Mouse (Mus musculus): ENCODE results near the gene Tenm4. TPM values are rescaled to one million over a fixed set of nuclear protein-coding genes. Genes with fewer than 3 reads are reported as not detected.

The Tenm4 gene
- polyA plus RNA-seq, 1 experiment from 2014 or later = 24.0 TPM

DNA sequence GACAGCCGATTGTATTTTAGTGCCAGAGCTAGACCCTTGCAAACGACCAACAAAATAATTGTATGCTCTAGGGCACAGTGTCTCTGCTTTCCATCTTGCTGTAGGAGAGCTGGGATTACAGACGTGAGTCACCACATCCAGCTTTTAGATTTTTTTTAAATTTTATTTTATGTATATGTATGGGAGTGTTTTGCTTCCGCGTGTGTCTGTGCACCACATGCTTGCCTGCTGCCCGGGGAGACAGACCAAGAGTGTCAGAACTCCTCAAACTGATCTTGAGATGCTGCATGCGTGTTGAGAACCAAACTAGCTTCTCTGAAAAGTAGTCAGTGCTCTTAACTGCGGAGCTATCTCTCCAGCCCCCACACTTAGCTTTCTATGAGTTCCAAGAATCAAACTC, 336.0 kb downstream of the Tenm4 start:
- H3K27ac ChIP-seq = no peak overlapping the region
- H3K4me3 ChIP-seq (replicated peaks) = no peak overlapping the region
- no peak overlapping the region for H3K4me2 ChIP-seq
- peaks cover 8% of the 10 kb centered on the region; the same call in 1 of the 2 replicates for H3K4me1 ChIP-seq
- H3K9me3 ChIP-seq = no peaks in the 10 kb centered on the region
- no peak overlapping the region for H3K9ac ChIP-seq
- no peaks in the 10 kb centered on the region for H3K36me3 ChIP-seq
- WGBS = 80% methylated on average over 8 of the region's 8 CpGs
- no peaks in the 10 kb centered on the region for H3K27me3 ChIP-seq (replicated peaks)
- no peak for ATAC-seq (ENCODE audit: insufficient read depth, low FRiP score, low read depth)

DNA sequence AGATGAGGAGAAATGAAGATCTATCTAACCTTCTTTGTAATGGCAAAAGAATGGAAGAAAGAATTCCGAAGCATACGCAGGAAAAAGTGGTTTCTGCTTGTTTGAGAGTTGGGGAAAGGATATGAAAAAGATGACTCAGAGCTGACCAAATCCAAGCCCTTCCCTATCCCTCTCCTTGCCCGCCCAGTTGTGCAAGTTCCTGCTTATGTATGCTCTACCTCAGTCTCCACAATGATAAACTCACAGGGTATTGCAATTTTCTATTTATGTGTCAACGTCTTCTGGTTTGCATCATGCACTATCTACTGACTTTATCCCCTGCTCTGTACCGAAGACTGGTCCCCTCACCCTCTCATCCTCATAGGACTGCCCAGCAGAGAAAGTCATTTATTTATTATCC, 339.4 kb downstream of the Tenm4 start:
- 61% methylated on average over 5 of the region's 5 CpGs for WGBS
- Histone ChIP-seq H3K4me3 (replicated peaks) (no peak overlapping the region), H3K9ac (no peak overlapping the region), H3K36me3 (no peaks in the 10 kb centered on the region), H3K27me3 (replicated peaks) (no peaks in the 10 kb centered on the region), H3K4me2 (no peak overlapping the region), H3K27ac (peak overlapping the region; percentile 59; the same call in 1 of the 2 replicates), H3K4me1 (peaks cover 12% of the 10 kb centered on the region; the same call in 1 of the 2 replicates), H3K9me3 (no peaks in the 10 kb centered on the region)
- ATAC-seq (ENCODE audit: insufficient read depth, low FRiP score, low read depth) = no peak

DNA sequence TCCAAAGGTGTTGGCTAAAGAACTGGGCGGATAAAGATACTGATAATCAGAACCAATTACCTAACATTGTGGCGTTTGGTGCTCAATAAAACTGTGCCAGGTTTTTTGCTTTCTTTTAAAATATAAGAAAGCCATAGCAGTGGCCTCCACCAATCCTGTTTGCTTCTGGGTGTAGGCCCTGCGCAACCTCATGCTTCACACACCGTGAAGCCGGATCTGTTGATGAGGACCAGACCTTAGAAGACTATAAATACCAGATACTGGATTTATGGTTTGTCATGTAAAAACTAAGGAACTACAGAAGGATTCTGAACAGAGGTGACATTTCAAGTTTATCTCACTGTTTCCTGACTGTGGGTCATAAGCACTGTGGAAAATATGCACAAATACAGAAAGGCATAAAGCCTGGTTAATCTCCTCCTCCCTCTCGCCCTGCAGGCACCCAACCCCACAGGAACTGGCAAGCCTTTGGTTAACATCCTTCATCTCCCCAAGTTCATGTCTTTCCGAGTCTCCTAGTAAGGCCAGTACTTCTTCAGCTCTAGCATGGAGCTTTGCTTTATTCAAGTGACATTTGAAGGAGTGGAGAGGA, 340.1 kb downstream of the Tenm4 start:
- H3K36me3 ChIP-seq = no peaks in the 10 kb centered on the region

DNA sequence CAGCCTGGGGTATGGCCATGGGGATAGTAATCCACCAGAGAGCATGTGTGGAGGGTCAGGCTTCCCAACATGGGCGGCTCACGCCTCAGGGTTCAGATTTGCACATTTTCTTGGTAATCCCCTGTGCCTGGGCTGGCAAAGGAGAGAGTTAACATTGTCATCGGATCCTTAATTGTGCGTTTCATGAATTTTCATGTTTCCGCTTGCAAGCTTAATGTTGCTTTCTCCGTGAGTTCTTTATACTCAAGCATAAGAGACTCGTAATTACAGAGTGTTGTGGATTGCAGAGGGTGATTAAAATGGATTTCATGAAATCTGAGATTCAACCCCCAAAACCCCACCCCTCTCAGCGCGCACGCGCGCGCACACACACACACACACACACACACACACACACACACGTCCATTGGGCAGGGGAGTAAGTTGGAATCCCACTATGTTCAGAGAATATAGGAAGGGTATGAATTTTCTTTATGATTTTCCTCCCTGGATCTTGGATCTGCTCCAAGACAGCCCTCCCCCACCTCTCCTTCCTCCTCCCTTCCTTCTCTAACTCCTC, 341.0 kb downstream of the Tenm4 start:
- Histone ChIP-seq H3K9ac (no peak overlapping the region), H3K27ac (0 out of 2 replicates have a peak overlapping the region, but pooled peaks have one; percentile 62)

More for the DNA sequence above, 340.1 kb downstream of the Tenm4 start:
- no peak overlapping the region for H3K9ac ChIP-seq
- peaks cover 12% of the 10 kb centered on the region; the same call in 1 of the 2 replicates for H3K4me1 ChIP-seq
- no peaks in the 10 kb centered on the region for H3K27me3 ChIP-seq (replicated peaks)
- 57% methylated on average over 7 of the region's 7 CpGs for WGBS
- H3K4me2 ChIP-seq = no peak overlapping the region
- no peaks in the 10 kb centered on the region for H3K9me3 ChIP-seq
- H3K27ac ChIP-seq = peak overlapping the region; percentile 62; the same call in 1 of the 2 replicates
- peak; percentile 50; the same call in 1 of the 2 replicates for ATAC-seq (ENCODE audit: insufficient read depth, low FRiP score, low read depth)
- no peak overlapping the region for H3K4me3 ChIP-seq (replicated peaks)

DNA sequence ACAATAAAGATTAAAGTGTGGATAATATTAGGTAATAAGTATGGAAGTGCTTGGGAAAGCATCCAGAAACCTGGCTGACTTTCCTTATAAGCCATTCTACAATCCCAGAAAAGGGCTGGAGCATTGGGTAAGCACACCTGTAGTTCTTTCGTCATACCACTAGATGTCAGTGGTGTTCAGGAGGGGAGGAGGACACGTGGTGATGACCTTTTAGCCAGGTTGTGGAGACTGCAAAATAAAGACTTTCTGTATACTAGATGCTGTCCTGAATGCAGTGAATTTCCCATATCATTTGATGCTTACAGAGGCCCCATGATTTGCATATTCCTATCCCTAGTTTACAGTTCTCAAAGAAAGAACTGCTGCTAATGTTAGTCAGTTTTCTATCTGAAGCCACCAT, 348.2 kb downstream of the Tenm4 start:
- no peaks in the 10 kb centered on the region for H3K36me3 ChIP-seq
- ATAC-seq (ENCODE audit: insufficient read depth, low FRiP score, low read depth) = no peak
- no peaks in the 10 kb centered on the region for H3K9me3 ChIP-seq
- no peaks in the 10 kb centered on the region for H3K27me3 ChIP-seq (replicated peaks)
- no peak overlapping the region for H3K4me3 ChIP-seq (replicated peaks)
- 0 out of 2 replicates have a peak, but pooled peaks cover 4% of the 10 kb centered on the region for H3K4me1 ChIP-seq
- H3K27ac ChIP-seq = no peak overlapping the region
- 0% methylated on average over 2 of the region's 2 CpGs for WGBS
- H3K9ac ChIP-seq = no peak overlapping the region
- H3K4me2 ChIP-seq = no peak overlapping the region

More for the DNA sequence above, 341.0 kb downstream of the Tenm4 start:
- Histone ChIP-seq H3K36me3 (no peaks in the 10 kb centered on the region), H3K27me3 (replicated peaks) (no peaks in the 10 kb centered on the region), H3K4me3 (replicated peaks) (no peak overlapping the region), H3K4me2 (no peak overlapping the region), H3K4me1 (peaks cover 12% of the 10 kb centered on the region; the same call in 1 of the 2 replicates), H3K9me3 (no peaks in the 10 kb centered on the region)
- ATAC-seq (ENCODE audit: insufficient read depth, low FRiP score, low read depth) = no peak
- WGBS = 81% methylated on average over 14 of the region's 14 CpGs

DNA sequence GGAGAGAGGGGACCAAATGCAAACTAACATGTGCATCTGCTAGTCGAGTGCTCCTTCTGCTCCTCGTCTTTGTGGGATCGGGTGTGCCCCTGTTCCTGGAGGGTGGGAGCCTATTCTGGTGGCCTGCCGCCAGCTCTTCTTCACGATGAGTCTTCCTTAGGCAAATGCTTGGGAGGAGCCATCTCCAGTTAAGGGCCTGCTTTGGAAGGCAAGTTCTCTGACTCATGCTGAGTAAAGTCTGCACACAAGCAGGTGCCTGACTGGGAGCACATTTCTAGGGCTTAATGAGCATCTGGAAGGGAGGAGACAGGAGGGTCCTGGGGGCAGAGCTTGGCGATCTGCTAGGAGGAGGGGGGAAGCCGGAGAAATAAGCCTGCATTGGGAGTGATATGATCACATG, 350.9 kb downstream of the Tenm4 start:
- 57% methylated on average over 7 of the region's 7 CpGs for WGBS
- H3K4me2 ChIP-seq = no peak overlapping the region
- no peak for ATAC-seq (ENCODE audit: insufficient read depth, low FRiP score, low read depth)
- no peaks in the 10 kb centered on the region for H3K36me3 ChIP-seq
- H3K4me1 ChIP-seq = 0 out of 2 replicates have a peak, but pooled peaks cover 4% of the 10 kb centered on the region
- H3K4me3 ChIP-seq (replicated peaks) = no peak overlapping the region
- no peak overlapping the region for H3K9ac ChIP-seq
- H3K9me3 ChIP-seq = no peaks in the 10 kb centered on the region
- H3K27me3 ChIP-seq (replicated peaks) = no peaks in the 10 kb centered on the region
- H3K27ac ChIP-seq = no peak overlapping the region

DNA sequence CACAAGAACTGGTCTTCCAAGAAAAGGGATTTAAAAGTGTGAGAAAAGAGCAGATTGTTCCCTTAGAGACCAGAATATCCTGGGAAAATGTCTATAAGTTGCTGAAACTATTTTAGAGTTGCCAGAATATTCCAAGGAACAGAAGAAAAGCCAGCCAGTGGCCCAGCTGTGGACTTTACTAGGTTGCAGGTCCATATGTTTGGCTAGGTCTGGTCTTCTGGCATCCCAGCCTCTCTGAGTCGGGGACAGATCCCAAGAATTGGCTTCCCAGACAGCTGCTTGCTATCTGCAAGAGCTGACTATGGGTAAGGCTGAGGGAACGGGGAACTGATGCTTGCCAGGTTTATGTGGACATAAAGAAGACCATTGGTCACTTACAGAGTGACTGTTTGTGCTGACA, 352.6 kb downstream of the Tenm4 start:
- WGBS = 47% methylated on average over 2 of the region's 2 CpGs
- Histone ChIP-seq H3K9me3 (no peaks in the 10 kb centered on the region), H3K9ac (no peak overlapping the region), H3K27me3 (replicated peaks) (no peaks in the 10 kb centered on the region), H3K36me3 (no peaks in the 10 kb centered on the region), H3K4me3 (replicated peaks) (no peak overlapping the region), H3K27ac (peak overlapping the region; percentile 45; the same call in 1 of the 2 replicates), H3K4me1 (0 out of 2 replicates have a peak, but pooled peaks cover 4% of the 10 kb centered on the region), H3K4me2 (no peak overlapping the region)
- no peak; the same call in 1 of the 2 replicates for ATAC-seq (ENCODE audit: insufficient read depth, low FRiP score, low read depth)

DNA sequence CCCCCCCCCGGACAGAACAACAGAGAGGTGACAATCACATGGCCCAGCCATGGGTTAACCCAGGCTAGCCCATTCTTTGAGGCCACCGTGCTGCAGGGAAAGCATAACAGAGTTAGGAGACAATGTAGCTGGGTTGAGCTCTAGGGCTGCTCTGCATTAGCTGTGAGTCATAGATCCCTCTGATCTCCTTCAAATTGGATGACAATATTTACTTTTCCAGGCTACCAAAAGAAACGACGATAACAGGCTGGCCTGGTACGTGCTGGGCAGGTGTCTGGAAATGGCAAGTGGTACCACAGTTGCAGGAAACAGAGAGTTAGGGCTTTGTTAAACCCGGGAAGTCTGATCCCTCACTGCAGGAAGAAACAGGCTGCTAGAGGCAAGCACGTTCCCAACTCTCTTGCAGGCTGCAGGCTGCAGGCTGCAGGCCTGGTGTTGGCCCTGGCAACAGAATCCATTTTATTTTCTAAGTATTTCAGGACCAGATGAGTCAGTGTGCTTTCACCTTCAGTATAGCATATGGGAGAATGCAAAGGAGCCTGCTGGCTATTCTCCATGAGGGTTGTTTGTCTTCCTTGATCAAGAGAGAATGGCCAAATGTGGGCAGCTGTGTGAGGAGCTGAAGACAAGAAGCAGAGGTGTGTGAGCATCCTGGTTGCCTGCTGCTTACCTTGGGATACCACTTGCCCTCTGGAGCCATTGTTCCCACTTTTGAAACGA, 353.6 kb downstream of the Tenm4 start:
- Histone ChIP-seq H3K27me3 (replicated peaks) (no peaks in the 10 kb centered on the region), H3K4me1 (0 out of 2 replicates have a peak, but pooled peaks cover 4% of the 10 kb centered on the region), H3K27ac (peak overlapping the region; percentile 74), H3K4me2 (no peak overlapping the region), H3K9ac (no peak overlapping the region), H3K36me3 (no peaks in the 10 kb centered on the region), H3K4me3 (replicated peaks) (no peak overlapping the region), H3K9me3 (no peaks in the 10 kb centered on the region)
- WGBS = 47% methylated on average over 8 of the region's 8 CpGs
- peak; percentile 80 for ATAC-seq (ENCODE audit: insufficient read depth, low FRiP score, low read depth)

DNA sequence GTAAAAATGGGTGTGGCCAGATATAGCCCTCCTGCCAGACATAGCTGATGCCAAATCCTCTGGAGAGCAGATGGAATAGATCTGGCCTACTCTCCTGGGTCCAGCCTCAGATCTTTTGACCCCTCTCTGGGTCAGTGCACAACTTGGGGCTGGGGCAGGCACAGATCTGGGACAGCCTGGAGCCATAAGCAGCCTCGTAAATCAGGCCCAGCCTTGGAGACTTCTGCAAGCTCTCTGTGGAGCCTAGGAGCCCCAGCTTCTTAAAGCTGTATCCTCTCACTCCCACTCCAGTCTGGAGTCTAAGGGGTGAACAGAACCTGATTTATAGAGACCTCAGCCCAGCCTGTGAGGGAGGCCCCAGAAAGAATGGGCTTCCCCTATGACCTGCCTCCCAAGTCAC, 354.3 kb downstream of the Tenm4 start:
- no peak; the same call in 1 of the 2 replicates for ATAC-seq (ENCODE audit: insufficient read depth, low FRiP score, low read depth)
- Histone ChIP-seq H3K4me2 (no peak overlapping the region), H3K36me3 (no peaks in the 10 kb centered on the region), H3K4me1 (0 out of 2 replicates have a peak, but pooled peaks cover 4% of the 10 kb centered on the region), H3K9ac (no peak overlapping the region), H3K27me3 (replicated peaks) (no peaks in the 10 kb centered on the region), H3K27ac (no peak overlapping the region), H3K4me3 (replicated peaks) (no peak overlapping the region), H3K9me3 (no peaks in the 10 kb centered on the region)
- 64% methylated on average over 1 of the region's 1 CpGs for WGBS

DNA sequence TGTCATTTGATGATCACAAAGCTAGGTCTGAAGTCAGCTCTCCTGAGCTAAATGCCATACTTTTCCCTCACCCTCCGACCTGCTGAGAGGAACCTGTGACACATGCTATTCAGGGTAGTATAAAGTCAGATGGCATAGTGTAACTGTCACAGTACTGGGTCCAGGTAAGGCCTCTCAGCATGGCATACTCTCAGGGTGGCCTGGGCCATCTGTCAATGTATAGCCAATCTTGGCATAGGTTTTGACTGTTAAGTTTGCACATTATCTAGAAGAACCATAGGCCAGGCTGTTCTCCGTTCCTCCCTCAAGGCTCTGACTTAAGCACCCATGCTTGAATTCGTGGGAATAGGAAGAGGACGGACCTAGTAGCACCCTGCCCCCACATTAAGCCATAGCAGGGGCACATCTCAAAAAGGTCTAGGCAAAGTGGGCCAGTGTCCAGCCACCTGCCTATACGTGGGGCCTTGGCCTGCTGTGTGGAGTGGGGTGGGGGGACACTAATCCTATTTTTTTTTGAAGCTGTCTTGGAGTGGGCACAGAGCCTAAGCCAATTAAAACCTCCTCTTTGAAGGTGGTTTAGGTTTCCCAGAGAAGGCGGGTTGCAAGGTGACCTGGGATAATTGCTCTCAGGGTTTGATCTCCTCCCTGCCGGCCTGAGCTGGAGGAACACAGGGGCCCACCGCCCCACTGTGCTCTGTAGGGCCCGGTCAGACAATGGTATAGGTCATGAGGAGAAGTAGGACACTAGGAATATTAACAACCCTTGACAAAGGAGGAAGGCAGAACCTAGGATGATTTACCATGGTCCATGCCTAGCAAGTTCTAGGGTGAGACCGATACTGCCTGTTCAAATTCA, 359.8 kb downstream of the Tenm4 start:
- 75% methylated on average over 10 of the region's 10 CpGs for WGBS

DNA sequence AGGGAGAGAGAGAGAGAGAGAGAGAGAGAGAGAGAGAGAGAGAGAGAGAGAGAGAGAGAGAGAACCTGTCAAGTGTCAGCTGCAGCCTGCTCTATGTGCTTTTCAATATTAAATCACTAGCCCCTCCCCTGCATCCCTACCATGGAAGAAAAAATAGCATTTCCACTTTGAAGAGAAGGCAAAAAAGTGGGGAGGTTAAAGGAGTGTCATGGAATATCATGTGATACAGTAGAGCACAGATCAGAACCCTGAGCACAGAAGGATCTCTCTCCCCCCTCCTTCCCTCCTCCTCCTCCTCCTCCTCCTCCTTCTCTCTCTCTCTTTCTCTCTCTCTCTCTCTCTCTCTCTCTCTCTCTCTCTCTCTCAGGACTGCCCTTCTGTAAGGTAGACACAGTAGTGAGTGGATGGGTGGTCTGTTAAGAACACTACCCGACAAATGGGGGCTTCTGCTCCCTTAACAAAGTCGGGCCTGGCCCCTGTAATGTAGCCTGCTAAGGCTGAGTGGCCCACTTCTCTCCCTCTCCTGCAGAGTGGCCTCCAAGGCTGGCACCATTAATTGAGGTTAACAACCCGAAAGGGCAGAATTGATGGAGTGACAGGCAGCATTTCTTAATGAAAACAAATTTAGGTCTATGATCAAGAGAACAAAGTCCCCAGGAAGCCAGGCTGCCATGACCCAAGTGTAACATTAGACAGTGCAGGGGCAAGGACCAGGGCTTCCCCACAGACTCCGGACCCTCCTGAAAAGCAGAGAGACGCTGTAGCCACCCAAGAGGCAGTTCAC, 361.1 kb downstream of the Tenm4 start:
- Histone ChIP-seq H3K4me3 (replicated peaks) (no peak overlapping the region), H3K36me3 (no peaks in the 10 kb centered on the region), H3K27ac (no peak overlapping the region), H3K4me2 (no peak overlapping the region), H3K4me1 (no peaks in the 10 kb centered on the region), H3K9me3 (no peaks in the 10 kb centered on the region), H3K27me3 (replicated peaks) (no peaks in the 10 kb centered on the region), H3K9ac (no peak overlapping the region)
- 30% methylated on average over 5 of the region's 5 CpGs for WGBS
- no peak for ATAC-seq (ENCODE audit: insufficient read depth, low FRiP score, low read depth)

More for the DNA sequence above, 359.8 kb downstream of the Tenm4 start:
- Histone ChIP-seq H3K27me3 (replicated peaks) (no peaks in the 10 kb centered on the region), H3K27ac (no peak overlapping the region), H3K4me2 (no peak overlapping the region), H3K36me3 (no peaks in the 10 kb centered on the region), H3K9ac (no peak overlapping the region), H3K4me1 (no peaks in the 10 kb centered on the region), H3K9me3 (no peaks in the 10 kb centered on the region), H3K4me3 (replicated peaks) (no peak overlapping the region)
- ATAC-seq (ENCODE audit: insufficient read depth, low FRiP score, low read depth) = no peak

Data from stomach, embryonic 15.5 days (tissue).